Mouse (Mus musculus) liver (tissue): Measurements from ENCODE around the gene Fbxl3.

Source experiments
- DNase-seq: peaks from one replicate; pipeline ENCODE4 v3.0.0-alpha.2; 2020; ENCODE audit warnings: mixed read lengths

Gene Fbxl3

DNA sequence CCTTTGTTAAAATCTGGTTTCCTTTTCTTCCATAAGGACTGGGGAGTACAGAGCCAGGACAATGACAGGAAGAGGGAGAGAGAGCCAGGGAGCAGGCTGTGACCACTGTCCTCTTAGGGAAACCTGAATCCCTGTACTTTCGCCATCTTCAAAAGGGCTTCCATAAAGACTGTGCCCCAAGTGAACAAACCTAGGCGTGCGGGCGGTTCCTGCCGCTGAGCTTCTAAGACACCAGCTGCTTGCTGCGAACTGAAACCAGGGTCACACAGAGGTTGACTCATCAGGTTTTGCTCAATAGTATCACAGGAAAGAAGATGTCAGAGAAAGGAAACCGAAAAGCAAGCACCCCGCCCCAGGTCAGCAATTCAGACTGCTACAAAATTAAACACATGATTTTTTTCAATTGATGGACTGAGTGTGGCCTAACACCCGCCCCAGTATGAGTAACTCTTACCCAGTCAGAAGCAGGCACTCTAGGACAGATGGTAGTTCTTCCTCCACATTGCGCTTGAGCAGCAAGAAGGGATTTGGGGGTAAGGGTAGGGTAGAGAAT, 66.0 kb downstream of the Fbxl3 start:
- peak; percentile 22 for DNase-seq
